Mouse (Mus musculus) adrenal gland, adult (tissue): ENCODE measurements at regions not wholly inside any gene's neighbourhood (a gene's known extent, or its start where the extent isn't known, plus 50 kb on each side); places are given as distances from the start of the nearest gene placed in this dataset.

Experiments used
- DNase-seq, 2 experiments: peaks; one replicate each; pipeline ENCODE4 v3.0.0; 2022 to 2023; ENCODE audit warnings: low spot score in 1 of 2; ENCODE audit not compliant: inconsistent age in 2 of 2

GRCm38 (mm10) chr1:23589414-23589942 lies 172.1 kb upstream of the B3gat2 start:
- no peak for DNase-seq

DNA sequence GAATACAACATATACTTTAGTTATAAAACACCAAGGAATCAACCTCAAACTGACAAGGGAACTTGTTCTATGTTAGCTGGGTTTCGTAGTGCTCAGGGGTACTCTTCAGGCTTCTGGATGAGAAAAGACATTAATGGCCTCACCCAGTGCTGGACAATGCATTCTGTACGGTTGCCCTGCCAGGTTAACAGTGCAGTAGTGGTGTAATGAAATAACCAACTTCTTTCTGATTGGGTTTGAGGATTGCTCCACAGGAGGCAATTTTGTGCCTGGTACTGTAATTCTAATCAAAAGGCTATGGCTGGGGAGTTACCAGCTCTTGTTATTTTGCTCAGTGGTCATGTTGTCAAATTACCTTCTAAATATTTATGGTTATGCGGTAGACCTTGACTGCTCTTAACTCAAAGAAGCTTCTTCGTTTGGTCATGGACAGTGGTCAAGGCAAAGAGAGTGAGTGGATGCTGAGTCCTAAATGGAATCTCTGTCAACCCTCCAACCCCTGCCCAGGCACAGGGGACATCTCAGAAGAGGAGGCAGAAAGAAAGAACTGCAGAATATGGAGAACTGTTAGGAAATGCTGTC lies 158.8 kb upstream of the B3gat2 start:
- no peak for DNase-seq

DNA sequence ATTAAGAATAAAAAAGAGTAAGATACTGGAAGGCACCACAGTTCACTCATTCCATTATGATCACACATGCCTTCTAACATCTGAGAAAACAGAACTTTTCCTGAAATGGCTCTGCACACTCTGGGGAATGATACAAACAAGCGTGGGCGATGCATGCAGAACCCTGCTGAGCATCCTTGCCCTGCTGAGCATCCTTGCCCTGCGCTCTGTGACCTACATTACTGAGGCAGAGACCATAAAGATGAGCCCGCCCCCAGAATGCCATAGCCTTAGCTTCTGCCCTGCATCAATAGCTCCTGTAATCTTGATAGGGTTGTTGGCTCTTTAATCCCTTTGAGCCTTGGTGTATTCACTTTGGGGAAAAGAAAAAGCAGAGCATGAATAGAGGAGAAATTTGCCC lies 132.2 kb upstream of the B3gat2 start:
- no peak for DNase-seq

GRCm38 (mm10) chr1:23645093-23645492 lies 116.5 kb upstream of the B3gat2 start:
- DNase-seq: peak in 1 of 2 experiments; percentile 73

GRCm38 (mm10) chr1:23648875-23649506 lies 112.6 kb upstream of the B3gat2 start:
- no peak for DNase-seq

DNA sequence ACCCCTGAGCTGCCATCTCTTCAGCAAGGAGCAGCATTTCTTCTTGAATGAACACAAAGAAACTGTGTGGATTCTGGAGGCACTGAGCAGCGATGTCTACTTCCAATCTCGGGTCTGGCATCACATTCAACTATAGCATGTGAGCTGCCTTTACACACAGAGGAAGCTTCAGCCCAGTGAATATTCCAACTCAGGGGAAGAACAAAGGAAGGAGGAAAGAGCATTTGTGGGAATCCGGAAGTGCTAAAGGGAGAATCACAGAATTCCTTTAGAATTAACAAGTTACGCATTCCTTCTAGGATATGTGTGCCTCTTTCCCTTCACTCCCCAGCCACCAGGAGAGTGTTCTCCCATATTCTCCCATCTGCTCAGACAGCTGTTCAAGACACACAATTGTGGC lies 111.7 kb upstream of the B3gat2 start:
- DNase-seq: no peak

DNA sequence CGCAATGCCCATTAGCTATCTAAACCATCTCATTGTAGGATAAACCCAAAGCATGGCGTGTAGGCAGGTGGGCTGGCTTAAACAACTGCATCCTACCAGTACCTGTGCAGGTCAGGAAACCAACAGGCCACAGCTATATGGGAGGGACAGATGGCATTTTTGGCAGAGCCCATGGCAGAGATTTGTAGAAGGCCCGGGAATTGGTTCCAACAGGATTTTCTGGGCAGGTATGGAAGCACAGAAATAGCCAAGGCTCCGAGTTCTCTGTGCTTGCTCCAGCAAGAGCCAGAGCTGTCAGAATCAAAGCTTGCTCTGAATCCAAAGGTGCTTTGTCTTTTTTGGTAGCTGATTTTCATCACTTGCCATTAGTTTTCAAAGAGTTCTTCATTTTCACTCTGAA lies 107.9 kb upstream of the B3gat2 start:
- no peak for DNase-seq

DNA sequence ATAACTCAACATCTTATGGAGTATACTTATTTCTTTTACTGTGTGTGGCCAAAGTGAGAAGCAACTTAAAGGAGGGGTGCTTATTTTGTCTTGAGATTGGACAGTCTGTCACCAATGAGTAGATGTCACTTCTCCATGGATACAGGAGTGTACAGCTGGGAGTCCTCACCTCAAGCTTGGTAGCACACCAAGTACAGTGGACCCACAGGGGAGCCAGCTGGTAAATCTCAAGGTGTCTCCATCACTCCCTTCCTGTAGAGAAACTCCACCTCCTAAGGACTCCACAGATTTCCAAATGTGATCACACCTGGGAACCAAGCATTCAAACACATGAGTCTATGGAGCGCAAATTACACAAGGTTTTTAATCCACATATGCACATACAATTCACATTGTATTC lies 105.8 kb upstream of the B3gat2 start:
- no peak for DNase-seq

GRCm38 (mm10) chr1:23656302-23656701 lies 105.3 kb upstream of the B3gat2 start:
- no peak for DNase-seq

- DNase-seq: no peak
Observed at GRCm38 (mm10) chr1:23656718-23657117, 104.8 kb upstream of the B3gat2 start.

DNA sequence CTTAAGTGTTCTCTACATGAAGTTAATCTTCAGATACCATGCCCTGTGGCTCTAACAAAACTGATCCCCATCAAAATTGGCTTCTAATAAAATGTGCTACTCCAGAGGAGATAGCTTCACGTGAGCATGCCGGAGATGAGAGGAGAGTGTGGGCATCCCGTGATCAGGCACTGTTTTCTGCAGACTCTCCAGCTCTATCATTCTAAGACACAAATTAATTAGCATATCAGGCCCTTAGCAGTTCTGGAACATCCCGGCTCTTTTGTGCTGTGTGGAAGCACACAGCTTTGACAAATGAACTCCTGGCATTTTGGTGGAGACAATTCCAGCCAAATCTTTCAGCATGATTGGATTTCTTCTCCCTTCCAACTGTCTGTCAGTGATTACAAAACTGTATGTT lies 91.0 kb upstream of the B3gat2 start:
- no peak for DNase-seq

GRCm38 (mm10) chr1:23674357-23674756 lies 87.2 kb upstream of the B3gat2 start:
- no peak for DNase-seq

GRCm38 (mm10) chr1:23676301-23676700 lies 85.3 kb upstream of the B3gat2 start:
- DNase-seq: no peak

- no peak for DNase-seq
Observed at GRCm38 (mm10) chr1:23689398-23689797, 72.2 kb upstream of the B3gat2 start.

DNA sequence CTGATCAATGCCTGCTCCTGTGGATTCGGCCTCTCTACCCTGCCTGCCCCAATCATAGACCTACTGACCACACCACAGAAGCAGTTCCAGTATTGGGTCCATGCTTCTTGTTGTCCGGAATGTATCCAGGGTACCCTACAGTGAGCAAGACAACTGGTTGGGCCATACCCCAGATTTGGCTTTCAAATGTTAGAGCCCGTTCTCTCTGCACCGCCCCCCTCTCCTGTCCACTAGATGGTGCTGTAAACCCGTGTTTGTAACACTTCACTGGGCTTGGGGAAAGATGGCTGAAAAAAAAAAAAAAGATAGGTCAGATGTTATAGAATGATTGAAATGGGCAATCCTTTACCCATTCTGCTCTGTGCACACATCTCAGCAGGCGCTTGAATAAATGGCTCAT lies 56.1 kb upstream of the B3gat2 start:
- peak; percentile 13 to 71 for DNase-seq

DNA sequence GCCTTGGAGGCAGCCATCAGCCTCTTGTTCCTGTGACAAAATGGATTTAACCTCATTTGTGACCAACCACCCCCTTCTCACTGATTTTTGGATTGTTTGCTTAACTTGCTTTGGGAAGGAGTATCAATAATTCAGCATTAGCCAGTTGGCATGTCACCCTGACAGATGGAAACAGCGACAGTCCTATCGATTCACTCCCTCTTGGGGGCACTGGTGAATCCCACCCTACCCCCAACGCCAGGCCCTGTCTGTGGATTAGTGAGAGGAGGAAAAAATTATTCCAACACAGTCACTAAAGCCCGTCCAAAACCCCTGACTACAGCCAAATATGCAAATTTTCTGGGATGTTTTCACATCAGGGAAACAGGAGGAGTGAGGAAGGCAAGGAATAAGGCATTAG lies 55.1 kb upstream of the B3gat2 start:
- no peak for DNase-seq
